Mouse (Mus musculus) granulocyte monocyte progenitor cell, adult 5-6 weeks (primary cell): ENCODE data around the gene Rtl8b. TPM values are rescaled to one million over a fixed set of nuclear protein-coding genes. Genes with fewer than 3 reads are reported as not detected.
"Not testable (repeated sequence)": the region's sequence is repeated elsewhere in the genome, so short reads cannot be mapped to it uniquely, and the experiment has no call there.

ENCODE experiments used
- ATAC-seq: replicated peaks from 2 replicates; pipeline ENCODE4 v1.8.0; 2016; ENCODE audit warnings: mild to moderate bottlenecking, moderate TSS enrichment, inconsistent platforms; ENCODE audit not compliant: poor library complexity, severe bottlenecking
- total RNA-seq, 2 experiments: library from RNA; stranded (forward) in 1 of 2; stranded (reverse) in 1 of 2; fragments of 200-712, 200-1000 nt in 1 of 2; fragments of >200 nt in 1 of 2; fragmentation: Nextera tagmentation in 1 of 2; gene quantifications; 2 replicates each; pipeline ENCODE4 v1.2.3; 2014 to 2017

The Rtl8b gene
- 14.0 and 17.1 TPM in 2 replicates for total RNA-seq (2014; fragmentation: Nextera tagmentation)
- 2.8 and 3.4 TPM in 2 replicates for total RNA-seq (2017)

GRCm38 (mm10) chrX:53670294-53670693 is at the start of gene Rtl8b:
Gene Rtl8b (minus strand): TSS chrX:53670408.
- ATAC-seq: peak; percentile 97

- peak; percentile 79 for ATAC-seq
Observed at GRCm38 (mm10) chrX:53716323-53717182, 46.3 kb upstream of the Rtl8b start.

GRCm38 (mm10) chrX:53715942-53716322 is 45.7 kb upstream of the Rtl8b start:
- no peak for ATAC-seq

- no peak for ATAC-seq
Observed at GRCm38 (mm10) chrX:53702673-53703072, 32.5 kb upstream of the Rtl8b start.

- no peak for ATAC-seq
Observed at GRCm38 (mm10) chrX:53699225-53699624, 29.0 kb upstream of the Rtl8b start.

GRCm38 (mm10) chrX:53694008-53694777 is 24.0 kb upstream of the Rtl8b start:
- ATAC-seq: no peak

- ATAC-seq: peak; percentile 52
Observed at GRCm38 (mm10) chrX:53693141-53693540, 22.9 kb upstream of the Rtl8b start.

- no peak for ATAC-seq
Observed at GRCm38 (mm10) chrX:53692065-53692464, 21.9 kb upstream of the Rtl8b start.

- not testable (repeated sequence) for ATAC-seq
Observed at GRCm38 (mm10) chrX:53684676-53685075, 14.5 kb upstream of the Rtl8b start.

GRCm38 (mm10) chrX:53682650-53683049 is 12.4 kb upstream of the Rtl8b start:
- not testable (repeated sequence) for ATAC-seq

GRCm38 (mm10) chrX:53676943-53677342 is 6.7 kb upstream of the Rtl8b start:
- peak; percentile 77 for ATAC-seq

GRCm38 (mm10) chrX:53670696-53671095 is 488 bp upstream of the Rtl8b start:
- not testable (repeated sequence) for ATAC-seq

- ATAC-seq: peak; percentile 6; the same call in 1 of the 2 replicates
Observed at GRCm38 (mm10) chrX:53669557-53670270, 494 bp downstream of the Rtl8b start.

- peak; percentile 76 for ATAC-seq
Observed at GRCm38 (mm10) chrX:53652917-53653316, 17.3 kb downstream of the Rtl8b start.

- ATAC-seq: no peak
Observed at GRCm38 (mm10) chrX:53645885-53646284, 24.3 kb downstream of the Rtl8b start.

- ATAC-seq: peak; percentile 99
Observed at GRCm38 (mm10) chrX:53642980-53643961, 26.9 kb downstream of the Rtl8b start, which contains the start of gene Rtl8a. Gene Rtl8a (minus strand): TSS chrX:53643682.

GRCm38 (mm10) chrX:53642604-53642979 is 27.6 kb downstream of the Rtl8b start:
- not testable (repeated sequence) for ATAC-seq

- not testable (repeated sequence) for ATAC-seq
Observed at GRCm38 (mm10) chrX:53638107-53638506, 32.1 kb downstream of the Rtl8b start.
